Mouse (Mus musculus) myocyte (in vitro differentiated cells): Measurements from ENCODE around the gene Ina.

Source experiments
- CEBPB ChIP-seq: IDR thresholded peaks from 2 replicates; pipeline ENCODE4 v1.6.1; 2011; ENCODE audit warnings: mild to moderate bottlenecking, moderate library complexity; ENCODE audit not compliant: poor library complexity, insufficient read depth, severe bottlenecking
- MAX ChIP-seq: IDR thresholded peaks from one replicate; pipeline ENCODE4 v1.6.1; 2011; ENCODE audit warnings: low read depth, mild to moderate bottlenecking, control low read depth
- MYOD1 ChIP-seq, 3 experiments: IDR thresholded peaks; one replicate each; pipeline ENCODE4 v1.6.1; 2011; ENCODE audit warnings: control low read depth in 2 of 3, low read depth in 2 of 3, mild to moderate bottlenecking in 2 of 3, moderate library complexity in 1 of 3; ENCODE audit not compliant: insufficient read length in 2 of 3, control insufficient read depth in 1 of 3
- MYOG ChIP-seq, 3 experiments: IDR thresholded peaks; one replicate each; pipeline ENCODE4 v1.6.1; 2011; ENCODE audit warnings: control low read depth in 2 of 3, low read depth in 2 of 3, mild to moderate bottlenecking in 2 of 3; ENCODE audit not compliant: insufficient read length in 2 of 3, control insufficient read depth in 1 of 3, insufficient read depth in 1 of 3
- POLR2A ChIP-seq: IDR thresholded peaks from one replicate; pipeline ENCODE4 v1.6.1; 2011; ENCODE audit warnings: low read depth, mild to moderate bottlenecking, control low read depth, moderate library complexity; ENCODE audit not compliant: insufficient read length
- POLR2AphosphoS2 ChIP-seq: IDR thresholded peaks from one replicate; pipeline ENCODE4 v1.6.1; 2011; ENCODE audit warnings: low read depth, control low read depth; ENCODE audit not compliant: insufficient read length
- SRF ChIP-seq: IDR thresholded peaks from one replicate; pipeline ENCODE4 v1.6.1; 2011; ENCODE audit warnings: low read depth; ENCODE audit not compliant: control insufficient read depth, insufficient read length
- TCF12 ChIP-seq: IDR thresholded peaks from one replicate; pipeline ENCODE4 v1.6.1; 2011; ENCODE audit warnings: mild to moderate bottlenecking, control low read depth; ENCODE audit not compliant: poor library complexity, insufficient read depth, severe bottlenecking
- USF1 ChIP-seq: IDR thresholded peaks from one replicate; pipeline ENCODE4 v1.6.1; 2011; ENCODE audit warnings: low read depth, mild to moderate bottlenecking, control low read depth, moderate library complexity

DNA sequence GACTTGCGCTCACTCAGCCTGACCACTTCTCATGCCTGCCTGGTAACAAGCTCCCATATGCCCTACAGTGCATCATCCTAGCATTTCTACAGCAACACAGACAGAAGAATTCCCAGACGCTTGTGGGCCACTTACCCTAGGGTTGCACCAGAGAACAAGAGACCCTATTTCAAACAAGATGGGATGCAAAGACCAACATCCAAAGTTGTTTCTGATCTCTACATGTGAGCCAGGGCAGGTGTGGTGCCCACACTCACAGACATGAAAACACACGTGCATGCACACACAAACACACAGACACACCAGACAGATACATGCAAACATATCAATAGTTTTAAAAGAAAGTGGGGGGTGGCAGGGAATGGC lies 24.4 kb upstream of the Ina start:
- TF ChIP-seq POLR2A (no peak), MAX (no peak), USF1 (no peak), POLR2AphosphoS2 (no peak), TCF12 (no peak), CEBPB (no peak), MYOD1 (IDR thresholded peaks at IDR 0.05; ENCODE audit: control insufficient read depth in 1 of 3, insufficient read length in 2 of 3, low read depth in 2 of 3) (no peak), MYOG (IDR thresholded peaks at IDR 0.05; ENCODE audit: control insufficient read depth in 1 of 3, insufficient read depth in 1 of 3, insufficient read length in 2 of 3, low read depth in 2 of 3) (no peak), SRF (no peak)
